Mouse (Mus musculus): ENCODE measurements at regions not wholly inside any gene's neighbourhood (a gene's known extent, or its start where the extent isn't known, plus 50 kb on each side); places are given as distances from the start of the nearest gene placed in this dataset.

DNA sequence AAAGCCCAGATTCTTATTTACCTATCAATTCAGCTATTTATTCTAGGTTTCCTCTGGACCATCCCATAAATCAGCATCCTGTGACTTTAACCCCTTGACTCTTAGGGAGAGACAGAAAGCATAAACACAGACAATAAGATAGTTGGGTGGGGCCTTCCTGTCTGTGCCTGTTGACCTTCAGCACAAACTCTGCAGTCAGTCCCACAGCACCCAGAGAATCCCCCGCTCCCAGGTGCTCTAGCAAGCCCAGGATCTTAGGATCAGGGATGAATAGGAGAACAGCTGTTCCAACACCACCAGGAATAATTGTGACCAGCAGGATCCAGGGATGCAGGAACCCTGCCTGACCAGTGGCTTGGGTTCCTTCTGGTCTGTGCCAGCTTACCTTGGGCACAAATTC is 107.8 kb downstream of the Basp1 start:
- Histone ChIP-seq H3K4me3 (no peak overlapping the region), H3K27ac (replicated peaks) (no peak overlapping the region), H3K4me2 (replicated peaks) (no peak overlapping the region), H3K27me3 (no peaks in the 10 kb centered on the region), H3K9ac (replicated peaks) (no peak overlapping the region), H3K9me3 (0 out of 2 replicates have a peak, but pooled peaks cover 3% of the 10 kb centered on the region), H3K4me1 (no peaks in the 10 kb centered on the region), H3K36me3 (no peaks in the 10 kb centered on the region)
- 83% methylated on average over 1 of the region's 1 CpGs for WGBS
- no peak for ATAC-seq (ENCODE audit: low FRiP score, low read depth)

DNA sequence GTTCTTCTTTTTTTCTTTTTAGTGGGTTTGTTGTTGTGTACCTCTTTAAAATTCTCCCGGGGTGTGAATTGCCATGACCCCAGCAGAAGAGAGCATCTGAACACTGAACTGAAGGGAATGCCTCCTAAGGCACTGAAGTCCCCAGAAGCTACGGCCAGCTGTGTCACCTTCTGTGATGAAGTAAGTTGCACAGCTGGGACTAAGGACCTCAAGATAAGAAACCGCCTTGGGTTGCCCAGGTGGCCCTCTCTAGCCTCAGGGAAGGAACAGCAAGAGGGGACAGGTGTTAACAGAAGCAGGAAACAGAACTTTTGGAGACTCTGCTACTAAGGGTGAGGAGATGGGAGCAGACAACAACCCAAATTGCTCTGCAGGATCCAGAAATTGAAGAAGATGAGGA is 110.2 kb downstream of the Basp1 start:
- WGBS: 84% methylated on average over 3 of the region's 3 CpGs
- Histone ChIP-seq H3K9me3 (no peaks in the 10 kb centered on the region), H3K27ac (replicated peaks) (no peak overlapping the region)

GRCm38 (mm10) chr15:25302671-25303294 is 110.8 kb downstream of the Basp1 start:
- H3K4me1 ChIP-seq: 0 out of 2 replicates have a peak, but pooled peaks cover 1% of the 10 kb centered on the region
- no peak overlapping the region for H3K4me2 ChIP-seq (replicated peaks)
- no peak overlapping the region for H3K27ac ChIP-seq (replicated peaks)
- no peak for ATAC-seq (ENCODE audit: low FRiP score, low read depth)
- WGBS: 80% methylated on average over 8 of the region's 8 CpGs
- H3K36me3 ChIP-seq: no peaks in the 10 kb centered on the region
- no peak overlapping the region for H3K9ac ChIP-seq (replicated peaks)
- no peak overlapping the region for H3K4me3 ChIP-seq
- no peaks in the 10 kb centered on the region for H3K27me3 ChIP-seq
- no peaks in the 10 kb centered on the region for H3K9me3 ChIP-seq

More for the DNA sequence above, 110.2 kb downstream of the Basp1 start:
- Histone ChIP-seq H3K4me1 (no peaks in the 10 kb centered on the region), H3K9ac (replicated peaks) (no peak overlapping the region), H3K4me3 (no peak overlapping the region), H3K27me3 (no peaks in the 10 kb centered on the region), H3K36me3 (no peaks in the 10 kb centered on the region), H3K4me2 (replicated peaks) (no peak overlapping the region)
- no peak for ATAC-seq (ENCODE audit: low FRiP score, low read depth)

DNA sequence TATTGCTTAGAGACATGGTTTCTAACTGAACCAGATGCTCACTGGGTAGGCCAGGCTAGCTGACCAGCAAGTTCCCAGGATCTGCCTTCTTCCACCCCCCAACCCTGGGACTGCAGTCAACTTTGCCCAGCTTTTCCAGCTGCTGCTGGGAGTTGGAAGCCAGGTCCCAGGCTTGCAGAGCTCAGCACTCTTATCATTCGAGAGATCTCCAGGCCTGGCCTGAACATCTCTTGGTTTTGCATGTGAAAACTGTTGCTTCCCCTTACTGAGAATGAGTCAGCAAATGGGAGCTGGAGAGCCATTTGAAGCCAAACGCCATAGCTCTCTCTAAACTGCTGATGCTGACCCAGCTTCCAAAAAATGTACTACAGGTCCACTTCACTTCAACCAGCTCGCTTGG is 111.8 kb downstream of the Basp1 start:
- Histone ChIP-seq H3K9ac (replicated peaks) (no peak overlapping the region), H3K4me1 (0 out of 2 replicates have a peak, but pooled peaks cover 2% of the 10 kb centered on the region), H3K9me3 (no peaks in the 10 kb centered on the region), H3K4me2 (replicated peaks) (no peak overlapping the region), H3K27ac (replicated peaks) (no peak overlapping the region), H3K27me3 (no peaks in the 10 kb centered on the region), H3K4me3 (no peak overlapping the region), H3K36me3 (no peaks in the 10 kb centered on the region)
- no peak for ATAC-seq (ENCODE audit: low FRiP score, low read depth)
- WGBS: 81% methylated on average over 3 of the region's 3 CpGs

- WGBS: 72% methylated on average over 5 of the region's 5 CpGs
- peaks cover 3% of the 10 kb centered on the region; the same call in 1 of the 2 replicates for H3K27me3 ChIP-seq
- H3K9me3 ChIP-seq: no peaks in the 10 kb centered on the region
- no peak overlapping the region for H3K9ac ChIP-seq (replicated peaks)
- no peaks in the 10 kb centered on the region for H3K36me3 ChIP-seq
- no peak; the same call in 1 of the 2 replicates for ATAC-seq (ENCODE audit: low FRiP score, low read depth)
- H3K27ac ChIP-seq (replicated peaks): 0 out of 2 replicates have a peak overlapping the region, but pooled peaks have one; percentile 35
- no peak overlapping the region for H3K4me3 ChIP-seq
- 0 out of 2 replicates have a peak, but pooled peaks cover 2% of the 10 kb centered on the region for H3K4me1 ChIP-seq
- no peak overlapping the region for H3K4me2 ChIP-seq (replicated peaks)
These were observed 116.3 kb downstream of the Basp1 start for GRCm38 (mm10) chr15:25297278-25297677.

GRCm38 (mm10) chr15:25296714-25297113 is 116.8 kb downstream of the Basp1 start:
- H3K9ac ChIP-seq (replicated peaks): no peak overlapping the region
- no peak for ATAC-seq (ENCODE audit: low FRiP score, low read depth)
- 92% methylated on average over 11 of the region's 11 CpGs for WGBS
- no peak overlapping the region for H3K4me2 ChIP-seq (replicated peaks)
- H3K4me1 ChIP-seq: peaks cover 4% of the 10 kb centered on the region; the same call in 1 of the 2 replicates
- no peaks in the 10 kb centered on the region for H3K9me3 ChIP-seq
- peaks cover 3% of the 10 kb centered on the region; the same call in 1 of the 2 replicates for H3K27me3 ChIP-seq
- no peak overlapping the region for H3K27ac ChIP-seq (replicated peaks)
- H3K36me3 ChIP-seq: no peaks in the 10 kb centered on the region
- H3K4me3 ChIP-seq: no peak overlapping the region

DNA sequence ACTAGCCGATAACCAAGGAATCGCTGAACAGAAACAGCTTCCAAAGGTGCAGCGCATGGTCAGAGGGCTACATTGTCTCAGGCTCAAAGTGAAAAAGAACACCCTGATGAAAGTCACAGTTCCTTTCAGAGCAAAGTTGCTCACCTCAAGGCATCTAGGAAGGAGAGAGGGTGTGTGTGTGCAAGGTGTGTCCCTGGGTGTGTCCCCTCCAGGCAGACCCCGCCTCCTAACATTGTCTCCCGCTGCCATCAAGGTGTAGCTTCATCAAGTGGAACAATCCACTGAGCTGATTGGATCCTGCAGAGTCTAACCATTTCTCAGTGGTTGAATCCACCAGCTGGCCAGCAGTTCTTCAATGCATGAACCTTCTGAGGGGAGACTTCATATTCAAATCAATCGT is 117.8 kb downstream of the Basp1 start:
- no peaks in the 10 kb centered on the region for H3K36me3 ChIP-seq
- no peak overlapping the region for H3K4me3 ChIP-seq
- 94% methylated on average over 6 of the region's 6 CpGs for WGBS

DNA sequence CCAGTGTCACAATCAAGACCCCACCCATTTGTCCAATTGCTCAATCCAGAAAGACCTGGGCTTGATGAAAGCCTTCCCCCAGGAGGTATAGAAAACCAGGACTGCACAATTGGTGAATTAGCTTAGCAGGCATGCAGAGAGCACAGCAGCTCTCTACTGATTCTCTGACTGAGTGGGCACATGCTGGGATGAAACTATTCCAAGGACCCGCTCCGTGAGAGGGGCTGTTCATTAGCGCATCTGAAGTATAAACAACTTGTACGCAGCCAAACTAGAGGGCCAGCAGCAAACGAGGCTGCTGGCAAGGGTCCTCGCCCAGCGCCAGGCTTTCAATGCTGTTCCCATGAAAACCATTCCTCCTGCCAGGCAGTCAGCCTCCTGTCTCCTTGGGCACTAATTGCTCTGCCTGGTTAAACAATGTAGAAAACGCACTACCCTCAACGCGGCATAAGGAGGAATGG is 122.3 kb downstream of the Basp1 start:
- 59% methylated on average over 10 of the region's 10 CpGs for WGBS
- Histone ChIP-seq H3K9ac (replicated peaks) (no peak overlapping the region), H3K4me3 (no peak overlapping the region), H3K27ac (replicated peaks) (0 out of 2 replicates have a peak overlapping the region, but pooled peaks have one; percentile 25), H3K36me3 (no peaks in the 10 kb centered on the region), H3K27me3 (peaks cover 3% of the 10 kb centered on the region; the same call in 1 of the 2 replicates), H3K9me3 (no peaks in the 10 kb centered on the region), H3K4me1 (peaks cover 13% of the 10 kb centered on the region; the same call in 1 of the 2 replicates), H3K4me2 (replicated peaks) (no peak overlapping the region)
- ATAC-seq (ENCODE audit: low FRiP score, low read depth): peak; percentile 49

More for the DNA sequence above, 117.8 kb downstream of the Basp1 start:
- Histone ChIP-seq H3K4me1 (peaks cover 13% of the 10 kb centered on the region; the same call in 1 of the 2 replicates), H3K9ac (replicated peaks) (no peak overlapping the region), H3K27ac (replicated peaks) (no peak overlapping the region), H3K9me3 (no peaks in the 10 kb centered on the region), H3K4me2 (replicated peaks) (no peak overlapping the region), H3K27me3 (peaks cover 3% of the 10 kb centered on the region; the same call in 1 of the 2 replicates)
- ATAC-seq (ENCODE audit: low FRiP score, low read depth): no peak

DNA sequence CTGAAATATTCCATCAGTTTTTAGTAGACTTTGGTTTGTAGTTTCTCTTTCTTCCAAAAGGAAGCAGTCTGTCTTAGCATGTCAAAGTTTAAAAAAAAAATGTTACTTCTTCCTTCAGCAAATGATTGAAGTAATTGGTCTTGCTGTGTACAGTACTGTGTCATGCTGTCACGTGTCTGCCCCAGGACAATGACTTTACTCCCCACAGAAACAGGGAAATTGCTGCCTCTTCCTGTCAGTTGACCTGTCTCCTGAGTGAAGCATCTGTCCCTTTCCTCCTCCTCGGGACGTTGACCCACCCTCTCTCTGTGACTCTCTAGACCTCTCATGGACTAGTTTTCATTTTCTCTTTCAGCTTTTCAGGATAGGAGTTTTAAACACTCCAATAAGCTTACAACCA is 125.7 kb downstream of the Basp1 start:
- ATAC-seq (ENCODE audit: low FRiP score, low read depth): no peak
- H3K9me3 ChIP-seq: no peaks in the 10 kb centered on the region

DNA sequence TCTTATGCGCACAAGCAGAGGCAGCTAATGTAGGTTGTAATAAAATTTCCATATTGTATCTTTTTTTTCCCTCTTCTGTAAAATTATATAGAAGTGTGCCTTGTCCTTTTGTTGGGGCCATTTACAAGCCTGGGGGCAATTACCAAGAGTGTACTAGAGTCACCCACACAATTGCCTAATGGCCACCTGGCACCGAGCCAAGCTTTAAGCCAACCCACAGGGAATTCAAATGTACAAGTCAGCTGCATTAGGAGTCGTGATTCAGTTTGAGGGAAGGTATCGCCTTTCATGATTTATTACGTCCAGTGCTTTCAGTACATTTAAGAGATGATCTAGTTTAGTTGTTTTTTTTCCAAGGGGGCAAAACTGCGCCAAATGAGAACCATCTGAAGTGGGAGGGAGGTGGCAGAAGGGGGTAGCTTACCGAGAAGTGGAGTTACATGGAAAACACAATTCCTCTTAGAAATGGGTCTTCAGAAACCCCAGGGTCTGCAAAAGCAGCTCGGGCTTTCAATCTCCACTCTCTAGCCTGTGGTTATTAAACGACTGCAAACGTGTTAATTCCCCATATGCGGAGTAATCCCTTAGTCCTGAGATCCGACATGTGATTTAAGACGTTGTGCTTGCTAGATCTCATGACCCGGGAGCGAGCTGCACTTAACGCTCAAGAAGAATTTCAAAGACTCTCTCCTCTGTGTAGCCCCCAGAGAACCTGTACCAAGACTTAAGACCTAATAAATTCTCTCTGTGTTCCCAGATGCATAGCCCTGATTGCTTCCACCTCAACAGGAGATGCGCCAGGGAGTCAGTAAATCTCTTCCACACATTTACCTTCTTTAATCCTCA is 129.0 kb downstream of the Basp1 start:
- H3K9me3 ChIP-seq: no peaks in the 10 kb centered on the region

More for the DNA sequence above, 125.7 kb downstream of the Basp1 start:
- Histone ChIP-seq H3K4me3 (no peak overlapping the region), H3K27ac (replicated peaks) (no peak overlapping the region), H3K36me3 (no peaks in the 10 kb centered on the region), H3K9ac (replicated peaks) (no peak overlapping the region), H3K27me3 (no peaks in the 10 kb centered on the region), H3K4me1 (peaks cover 21% of the 10 kb centered on the region), H3K4me2 (replicated peaks) (no peak overlapping the region)
- 74% methylated on average over 3 of the region's 3 CpGs for WGBS

DNA sequence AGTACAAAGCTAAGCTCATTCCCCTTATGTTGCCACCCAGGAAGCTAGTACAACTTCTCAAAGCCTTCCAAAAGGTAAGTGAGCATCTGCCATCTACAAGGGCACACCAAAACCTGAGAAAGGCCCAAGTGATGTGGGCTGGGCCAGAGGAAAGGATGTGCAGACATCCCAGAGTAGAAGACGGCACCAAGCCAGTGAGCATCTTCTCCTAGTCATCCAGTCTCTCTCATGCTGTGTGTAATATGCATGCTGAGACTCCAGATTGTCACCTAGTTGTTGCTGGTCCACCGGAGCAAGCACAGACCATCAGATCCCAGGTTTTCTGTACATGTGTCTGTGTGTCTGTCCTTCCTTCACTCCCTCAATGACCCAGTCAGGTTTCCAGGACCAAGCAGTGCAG is 129.9 kb downstream of the Basp1 start:
- Histone ChIP-seq H3K27ac (replicated peaks) (no peak overlapping the region), H3K4me2 (replicated peaks) (no peak overlapping the region), H3K9ac (replicated peaks) (no peak overlapping the region), H3K36me3 (no peaks in the 10 kb centered on the region), H3K9me3 (no peaks in the 10 kb centered on the region), H3K4me1 (peaks cover 12% of the 10 kb centered on the region), H3K4me3 (no peak overlapping the region), H3K27me3 (no peaks in the 10 kb centered on the region)
- WGBS: 91% methylated on average over 2 of the region's 2 CpGs
- ATAC-seq (ENCODE audit: low FRiP score, low read depth): no peak

More for the DNA sequence above, 129.0 kb downstream of the Basp1 start:
- H3K4me2 ChIP-seq (replicated peaks): no peak overlapping the region
- peak; percentile 84; the same call in 1 of the 2 replicates for ATAC-seq (ENCODE audit: low FRiP score, low read depth)
- H3K27ac ChIP-seq (replicated peaks): 0 out of 2 replicates have a peak overlapping the region, but pooled peaks have one; percentile 12
- H3K4me1 ChIP-seq: peaks cover 8% of the 10 kb centered on the region
- H3K36me3 ChIP-seq: no peaks in the 10 kb centered on the region
- H3K9ac ChIP-seq (replicated peaks): no peak overlapping the region
- H3K27me3 ChIP-seq: no peaks in the 10 kb centered on the region
- H3K4me3 ChIP-seq: no peak overlapping the region
- 58% methylated on average over 17 of the region's 17 CpGs for WGBS

DNA sequence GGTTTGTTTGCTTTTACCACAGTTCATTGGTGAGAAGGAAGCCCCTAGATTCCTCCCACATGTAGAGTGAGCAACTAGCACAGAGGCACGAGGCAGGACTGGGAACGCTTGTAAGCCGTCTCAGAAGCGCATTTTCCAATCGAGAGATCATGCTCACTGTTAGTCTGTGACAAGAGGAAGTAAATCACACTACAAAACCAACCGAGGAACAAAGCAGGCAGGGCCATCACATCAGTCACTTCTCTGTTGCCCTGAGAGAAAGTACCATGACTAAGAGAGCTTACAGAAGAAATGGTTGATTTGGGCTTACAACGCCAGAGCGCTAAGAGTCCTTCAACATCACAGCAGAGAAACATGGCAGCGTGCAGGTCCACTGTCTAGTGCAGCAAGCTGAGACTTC is 131.2 kb downstream of the Basp1 start:
- H3K9me3 ChIP-seq: no peaks in the 10 kb centered on the region
- no peak overlapping the region for H3K27ac ChIP-seq (replicated peaks)
- H3K4me3 ChIP-seq: no peak overlapping the region
- no peaks in the 10 kb centered on the region for H3K36me3 ChIP-seq
- WGBS: 84% methylated on average over 9 of the region's 9 CpGs
- H3K4me1 ChIP-seq: peaks cover 21% of the 10 kb centered on the region
- ATAC-seq (ENCODE audit: low FRiP score, low read depth): no peak
- no peak overlapping the region for H3K9ac ChIP-seq (replicated peaks)
- H3K4me2 ChIP-seq (replicated peaks): no peak overlapping the region
- H3K27me3 ChIP-seq: no peaks in the 10 kb centered on the region

Data from midbrain, embryonic 12.5 days (tissue).